Mouse (Mus musculus): ENCODE measurements around the gene Ap2a2. TPM values are rescaled to one million over a fixed set of nuclear protein-coding genes. Genes with fewer than 3 reads are reported as not detected.
A peak's percentile ranks its signal among the peaks of the same experiment; 100 is the strongest.

The Ap2a2 gene
- polyA plus RNA-seq, 1 experiment from 2014 or later: 104 TPM

Small RNA genes within 50 kb of the gene (microRNA-seq; reads per million reads assigned to microRNA genes)
- 1.9 reads per million, percentile 6 among the genes with 10 or more reads in this experiment for gene Mir7063

Other genes starting within 250 kb of the Ap2a2 start
- gene Deaf1, start 234.5 kb upstream of the Ap2a2 start, polyA plus RNA-seq (2014; fragmentation: Nextera tagmentation; extraction: Ambion mirVana): 187 TPM in 2 replicates
- 24.7 and 32.6 TPM in 2 replicates for gene Tmem80, start 234.4 kb upstream of the Ap2a2 start, polyA plus RNA-seq (2014; fragmentation: Nextera tagmentation; extraction: Ambion mirVana)
- 0.98 and 1.2 TPM in 2 replicates for gene Eps8l2, start 223.3 kb upstream of the Ap2a2 start, polyA plus RNA-seq (2014; fragmentation: Nextera tagmentation; extraction: Ambion mirVana)
- 271 and 278 TPM in 2 replicates for gene Taldo1, start 170.0 kb upstream of the Ap2a2 start, polyA plus RNA-seq (2014; fragmentation: Nextera tagmentation; extraction: Ambion mirVana)
- 36.9 and 43.4 TPM in 2 replicates for gene Gatd1, start 148.0 kb upstream of the Ap2a2 start, polyA plus RNA-seq (2014; fragmentation: Nextera tagmentation; extraction: Ambion mirVana)
- 46.9 and 50.3 TPM in 2 replicates for gene Cend1, start 132.7 kb upstream of the Ap2a2 start, polyA plus RNA-seq (2014; fragmentation: Nextera tagmentation; extraction: Ambion mirVana)
- 73.0 and 81.4 TPM in 2 replicates for gene Slc25a22, start 124.3 kb upstream of the Ap2a2 start, polyA plus RNA-seq (2014; fragmentation: Nextera tagmentation; extraction: Ambion mirVana)
- gene Pidd1, start 118.1 kb upstream of the Ap2a2 start, polyA plus RNA-seq (2014; fragmentation: Nextera tagmentation; extraction: Ambion mirVana): 3.1 and 4.2 TPM in 2 replicates
- gene Rplp2, start 114.8 kb upstream of the Ap2a2 start, polyA plus RNA-seq (2014; fragmentation: Nextera tagmentation; extraction: Ambion mirVana): 669 and 782 TPM in 2 replicates
- 15.3 and 18.4 TPM in 2 replicates for gene Pnpla2, start 107.0 kb upstream of the Ap2a2 start, polyA plus RNA-seq (2014; fragmentation: Nextera tagmentation; extraction: Ambion mirVana)
- 3.7 and 8.1 TPM in 2 replicates for gene Cracr2b, start 101.1 kb upstream of the Ap2a2 start, polyA plus RNA-seq (2014; fragmentation: Nextera tagmentation; extraction: Ambion mirVana)
- gene Cd151, start 94.8 kb upstream of the Ap2a2 start, polyA plus RNA-seq (2014; fragmentation: Nextera tagmentation; extraction: Ambion mirVana): 47.0 and 50.4 TPM in 2 replicates
- 81.9 and 93.0 TPM in 2 replicates for gene Polr2l, start 87.0 kb upstream of the Ap2a2 start, polyA plus RNA-seq (2014; fragmentation: Nextera tagmentation; extraction: Ambion mirVana)
- gene Tspan4, start 86.9 kb upstream of the Ap2a2 start, polyA plus RNA-seq (2014; fragmentation: Nextera tagmentation; extraction: Ambion mirVana): 61.0 and 62.2 TPM in 2 replicates
- 45.5 and 47.8 TPM in 2 replicates for gene Chid1, start 22.3 kb upstream of the Ap2a2 start, polyA plus RNA-seq (2014; fragmentation: Nextera tagmentation; extraction: Ambion mirVana)
- 0.18 and 0.33 TPM in 2 replicates for gene Muc6, start 93.1 kb downstream of the Ap2a2 start, polyA plus RNA-seq (2014; fragmentation: Nextera tagmentation; extraction: Ambion mirVana)
- gene Muc2, start 128.2 kb downstream of the Ap2a2 start, polyA plus RNA-seq (2014; fragmentation: Nextera tagmentation; extraction: Ambion mirVana): 0.36 and 0.72 TPM in 2 replicates
- not detected in 2 replicates for gene Muc5ac, start 226.8 kb downstream of the Ap2a2 start, polyA plus RNA-seq (2014; fragmentation: Nextera tagmentation; extraction: Ambion mirVana)

Data from hindbrain, embryonic 14.5 days (tissue).